Mouse (Mus musculus): Measurements from ENCODE around the gene Gmds. TPM values are rescaled to one million over a fixed set of nuclear protein-coding genes. Genes with fewer than 3 reads are reported as not detected.

The Gmds gene
- total RNA-seq, 1 experiment: 7.3 TPM

DNA sequence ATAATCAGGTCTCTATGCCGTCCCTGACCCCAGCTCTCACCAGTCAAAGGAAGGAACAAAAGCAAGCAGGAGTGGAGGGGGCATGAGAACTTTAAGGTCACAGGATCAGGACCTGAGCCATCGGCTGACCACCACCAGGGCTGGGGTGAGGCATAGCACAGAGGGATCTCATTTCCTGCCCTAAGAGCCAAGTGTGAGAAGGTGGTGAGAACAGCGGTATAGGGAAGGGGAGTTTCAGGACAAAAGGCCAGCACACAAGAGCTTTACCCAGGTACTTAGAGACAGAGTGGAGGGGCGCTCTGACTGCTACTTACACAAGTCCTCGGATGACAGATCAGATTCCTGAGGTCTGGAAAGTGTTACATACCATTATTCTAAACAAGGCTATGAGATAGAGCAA, 426.6 kb downstream of the Gmds start:
- no peak overlapping the region for H3K9ac ChIP-seq (ENCODE audit: insufficient read depth, low read depth, low read length, poor library complexity, severe bottlenecking)
- no peaks in the 10 kb centered on the region for H3K9me3 ChIP-seq (ENCODE audit: control insufficient read depth, insufficient read depth, low read depth, low read length)
- in situ Hi-C loops (cut with MboI; ENCODE audit: low sequenced_read_pairs in 2 of 2, unreplicated experiment in 2 of 2): no loop called here
- H3K36me3 ChIP-seq (ENCODE audit: control insufficient read depth, insufficient read depth, low read length, poor library complexity, severe bottlenecking): no peaks in the 10 kb centered on the region
- no peak overlapping the region for H3K4me3 ChIP-seq (ENCODE audit: insufficient read depth in 1 of 2, low read depth in 1 of 2, low read length in 2 of 2, poor library complexity in 1 of 2, severe bottlenecking in 1 of 2)
- DNase-seq (ENCODE audit: low read depth, low spot score): no peak
- TF ChIP-seq ZNF384 (IDR thresholded peaks at IDR 0.05; ENCODE audit: low read depth, low read length): no peak
- no peak for TF ChIP-seq ZC3H11A (IDR thresholded peaks at IDR 0.05; ENCODE audit: borderline replicate concordance, low read depth, low read length)
- no peak for TF ChIP-seq CHD2 (IDR thresholded peaks at IDR 0.05; ENCODE audit: low read depth, low read length)
- TF ChIP-seq MAFK (IDR thresholded peaks at IDR 0.05; ENCODE audit: insufficient read depth, low read depth, low read length): no peak
- no peak for TF ChIP-seq HCFC1 (IDR thresholded peaks at IDR 0.05; ENCODE audit: borderline replicate concordance, insufficient read depth, low read length)
- no peak overlapping the region for H3K27ac ChIP-seq (ENCODE audit: insufficient read depth, low read depth, low read length, poor library complexity, severe bottlenecking)
- H3K4me1 ChIP-seq (ENCODE audit: control insufficient read depth in 2 of 2, insufficient read depth in 2 of 2, low read length in 2 of 2, poor library complexity in 1 of 2): peaks cover 6 to 13% of the 10 kb centered on the region in 2 experiments; a peak in 2 of 4 replicates

DNA sequence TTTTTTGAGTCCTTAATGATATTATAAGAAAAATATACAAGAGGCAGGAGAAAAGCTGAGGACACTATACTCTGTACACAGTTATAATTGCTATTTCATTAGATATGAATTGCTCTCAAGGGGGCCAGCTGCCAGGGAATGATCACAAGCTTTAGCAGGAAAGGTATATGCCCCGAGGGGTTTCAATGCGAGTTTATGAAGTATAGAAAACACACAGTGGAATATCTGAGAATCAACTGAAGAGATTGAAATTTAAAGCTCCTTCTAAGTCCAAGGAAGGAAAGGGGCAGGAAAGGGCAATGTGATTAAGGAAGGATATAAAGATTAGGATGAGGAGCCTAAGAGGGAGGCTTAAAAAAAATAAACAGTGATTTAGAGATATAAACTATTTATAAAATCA, 427.2 kb downstream of the Gmds start:
- TF ChIP-seq CHD2 (IDR thresholded peaks at IDR 0.05; ENCODE audit: low read depth, low read length): no peak
- no peak for TF ChIP-seq ZC3H11A (IDR thresholded peaks at IDR 0.05; ENCODE audit: borderline replicate concordance, low read depth, low read length)
- TF ChIP-seq MAFK (IDR thresholded peaks at IDR 0.05; ENCODE audit: insufficient read depth, low read depth, low read length): no peak
- H3K9me3 ChIP-seq (ENCODE audit: control insufficient read depth, insufficient read depth, low read depth, low read length): no peaks in the 10 kb centered on the region
- DNase-seq (ENCODE audit: low read depth, low spot score): no peak
- peaks cover 8 to 14% of the 10 kb centered on the region in 2 experiments; a peak in 3 of 4 replicates for H3K4me1 ChIP-seq (ENCODE audit: control insufficient read depth in 2 of 2, insufficient read depth in 2 of 2, low read length in 2 of 2, poor library complexity in 1 of 2)
- no peak overlapping the region for H3K9ac ChIP-seq (ENCODE audit: insufficient read depth, low read depth, low read length, poor library complexity, severe bottlenecking)
- H3K27ac ChIP-seq (ENCODE audit: insufficient read depth, low read depth, low read length, poor library complexity, severe bottlenecking): no peak overlapping the region
- in situ Hi-C loops (cut with MboI; ENCODE audit: low sequenced_read_pairs in 2 of 2, unreplicated experiment in 2 of 2): no loop called here
- no peaks in the 10 kb centered on the region for H3K36me3 ChIP-seq (ENCODE audit: control insufficient read depth, insufficient read depth, low read length, poor library complexity, severe bottlenecking)
- no peak overlapping the region for H3K4me3 ChIP-seq (ENCODE audit: insufficient read depth in 1 of 2, low read depth in 1 of 2, low read length in 2 of 2, poor library complexity in 1 of 2, severe bottlenecking in 1 of 2)

GRCm38 (mm10) chr13:31909031-31909430, 429.5 kb downstream of the Gmds start:
- peaks cover 5 to 6% of the 10 kb centered on the region in 2 experiments; a peak in 3 of 4 replicates for H3K4me1 ChIP-seq (ENCODE audit: control insufficient read depth in 2 of 2, insufficient read depth in 2 of 2, low read length in 2 of 2, poor library complexity in 1 of 2)
- no peak for TF ChIP-seq MAFK (IDR thresholded peaks at IDR 0.05; ENCODE audit: insufficient read depth, low read depth, low read length)
- TF ChIP-seq HCFC1 (IDR thresholded peaks at IDR 0.05; ENCODE audit: borderline replicate concordance, insufficient read depth, low read length): no peak
- no peak for TF ChIP-seq CHD2 (IDR thresholded peaks at IDR 0.05; ENCODE audit: low read depth, low read length)
- no peak for TF ChIP-seq ZC3H11A (IDR thresholded peaks at IDR 0.05; ENCODE audit: borderline replicate concordance, low read depth, low read length)
- no peak for TF ChIP-seq ZNF384 (IDR thresholded peaks at IDR 0.05; ENCODE audit: low read depth, low read length)
- H3K36me3 ChIP-seq (ENCODE audit: control insufficient read depth, insufficient read depth, low read length, poor library complexity, severe bottlenecking): no peaks in the 10 kb centered on the region
- H3K27ac ChIP-seq (ENCODE audit: insufficient read depth, low read depth, low read length, poor library complexity, severe bottlenecking): no peak overlapping the region
- DNase-seq (ENCODE audit: low read depth, low spot score): no peak
- no peak overlapping the region for H3K4me3 ChIP-seq (ENCODE audit: insufficient read depth in 1 of 2, low read depth in 1 of 2, low read length in 2 of 2, poor library complexity in 1 of 2, severe bottlenecking in 1 of 2)
- in situ Hi-C loops (cut with MboI; ENCODE audit: low sequenced_read_pairs in 2 of 2, unreplicated experiment in 2 of 2): no loop called here
- no peaks in the 10 kb centered on the region for H3K9me3 ChIP-seq (ENCODE audit: control insufficient read depth, insufficient read depth, low read depth, low read length)
- no peak overlapping the region for H3K9ac ChIP-seq (ENCODE audit: insufficient read depth, low read depth, low read length, poor library complexity, severe bottlenecking)

- H3K27ac ChIP-seq (ENCODE audit: insufficient read depth, low read depth, low read length, poor library complexity, severe bottlenecking): no peak overlapping the region
- H3K4me1 ChIP-seq (ENCODE audit: control insufficient read depth in 2 of 2, insufficient read depth in 2 of 2, low read length in 2 of 2, poor library complexity in 1 of 2): peaks cover 5 to 6% of the 10 kb centered on the region in 2 experiments; a peak in 3 of 4 replicates
- H3K9me3 ChIP-seq (ENCODE audit: control insufficient read depth, insufficient read depth, low read depth, low read length): no peaks in the 10 kb centered on the region
- DNase-seq (ENCODE audit: low read depth, low spot score): no peak
- H3K4me3 ChIP-seq (ENCODE audit: insufficient read depth in 1 of 2, low read depth in 1 of 2, low read length in 2 of 2, poor library complexity in 1 of 2, severe bottlenecking in 1 of 2): no peak overlapping the region
- in situ Hi-C loops (cut with MboI; ENCODE audit: low sequenced_read_pairs in 2 of 2, unreplicated experiment in 2 of 2): no loop called here
- TF ChIP-seq ZC3H11A (IDR thresholded peaks at IDR 0.05; ENCODE audit: borderline replicate concordance, low read depth, low read length) (no peak), ZNF384 (IDR thresholded peaks at IDR 0.05; ENCODE audit: low read depth, low read length) (no peak), MAFK (IDR thresholded peaks at IDR 0.05; ENCODE audit: insufficient read depth, low read depth, low read length) (no peak), CHD2 (IDR thresholded peaks at IDR 0.05; ENCODE audit: low read depth, low read length) (no peak), HCFC1 (IDR thresholded peaks at IDR 0.05; ENCODE audit: borderline replicate concordance, insufficient read depth, low read length) (no peak)
- H3K36me3 ChIP-seq (ENCODE audit: control insufficient read depth, insufficient read depth, low read length, poor library complexity, severe bottlenecking): no peaks in the 10 kb centered on the region
- H3K9ac ChIP-seq (ENCODE audit: insufficient read depth, low read depth, low read length, poor library complexity, severe bottlenecking): no peak overlapping the region
These were observed 432.0 kb downstream of the Gmds start for GRCm38 (mm10) chr13:31906514-31906913.

- no peak overlapping the region for H3K27ac ChIP-seq (ENCODE audit: insufficient read depth, low read depth, low read length, poor library complexity, severe bottlenecking)
- H3K4me1 ChIP-seq (ENCODE audit: control insufficient read depth in 2 of 2, insufficient read depth in 2 of 2, low read length in 2 of 2, poor library complexity in 1 of 2): peaks cover 0 to 2% of the 10 kb centered on the region in 2 experiments; a peak in 1 of 4 replicates
- no peaks in the 10 kb centered on the region for H3K36me3 ChIP-seq (ENCODE audit: control insufficient read depth, insufficient read depth, low read length, poor library complexity, severe bottlenecking)
- H3K4me3 ChIP-seq (ENCODE audit: insufficient read depth in 1 of 2, low read depth in 1 of 2, low read length in 2 of 2, poor library complexity in 1 of 2, severe bottlenecking in 1 of 2): no peak overlapping the region
- in situ Hi-C loops (cut with MboI; ENCODE audit: low sequenced_read_pairs in 2 of 2, unreplicated experiment in 2 of 2): no loop called here
- no peak overlapping the region for H3K9ac ChIP-seq (ENCODE audit: insufficient read depth, low read depth, low read length, poor library complexity, severe bottlenecking)
- H3K9me3 ChIP-seq (ENCODE audit: control insufficient read depth, insufficient read depth, low read depth, low read length): no peaks in the 10 kb centered on the region
- DNase-seq (ENCODE audit: low read depth, low spot score): no peak
- no peak for TF ChIP-seq CHD2 (IDR thresholded peaks at IDR 0.05; ENCODE audit: low read depth, low read length)
- no peak for TF ChIP-seq ZC3H11A (IDR thresholded peaks at IDR 0.05; ENCODE audit: borderline replicate concordance, low read depth, low read length)
- no peak for TF ChIP-seq MAFK (IDR thresholded peaks at IDR 0.05; ENCODE audit: insufficient read depth, low read depth, low read length)
- no peak for TF ChIP-seq ZNF384 (IDR thresholded peaks at IDR 0.05; ENCODE audit: low read depth, low read length)
- no peak for TF ChIP-seq HCFC1 (IDR thresholded peaks at IDR 0.05; ENCODE audit: borderline replicate concordance, insufficient read depth, low read length)
These were observed 438.3 kb downstream of the Gmds start for GRCm38 (mm10) chr13:31900191-31900590.

Data from ES-E14 (cell line).